Mouse (Mus musculus) gastrocnemius, postnatal 14 days (tissue): Measurements from ENCODE around the gene Gldc. TPM values are rescaled to one million over a fixed set of nuclear protein-coding genes. Genes with fewer than 3 reads are reported as not detected.
"Not testable (repeated sequence)": the region's sequence is repeated elsewhere in the genome, so short reads cannot be mapped to it uniquely, and the experiment has no call there.

Experiments used
- DNase-seq: peaks from one replicate; pipeline ENCODE4 v3.0.0; 2021; ENCODE audit warnings: mixed read lengths
- intact Hi-C: fragments of 180-260 bp; cut with DNase I; formaldehyde crosslinking; loops from one replicate; pipeline ENCODE4 v1.15.1; 2025; ENCODE audit warnings: low total_unique reads
- long read RNA-seq, 2 experiments: library from polyadenylated mRNA; stranded (forward); transcript quantifications; one replicate each; pipeline ENCODE4 v2.0.0; 2021
- total RNA-seq, 2 experiments: library from RNA; stranded (reverse); gene quantifications; 2 replicates each; pipeline ENCODE4 v1.2.3; 2021

Gene Gldc
- total RNA-seq = under 1 TPM; 0.11 to 0.21 TPM
- long read RNA-seq, experiment 1 = 0 reads
- long read RNA-seq, experiment 2 = 0 reads

DNA sequence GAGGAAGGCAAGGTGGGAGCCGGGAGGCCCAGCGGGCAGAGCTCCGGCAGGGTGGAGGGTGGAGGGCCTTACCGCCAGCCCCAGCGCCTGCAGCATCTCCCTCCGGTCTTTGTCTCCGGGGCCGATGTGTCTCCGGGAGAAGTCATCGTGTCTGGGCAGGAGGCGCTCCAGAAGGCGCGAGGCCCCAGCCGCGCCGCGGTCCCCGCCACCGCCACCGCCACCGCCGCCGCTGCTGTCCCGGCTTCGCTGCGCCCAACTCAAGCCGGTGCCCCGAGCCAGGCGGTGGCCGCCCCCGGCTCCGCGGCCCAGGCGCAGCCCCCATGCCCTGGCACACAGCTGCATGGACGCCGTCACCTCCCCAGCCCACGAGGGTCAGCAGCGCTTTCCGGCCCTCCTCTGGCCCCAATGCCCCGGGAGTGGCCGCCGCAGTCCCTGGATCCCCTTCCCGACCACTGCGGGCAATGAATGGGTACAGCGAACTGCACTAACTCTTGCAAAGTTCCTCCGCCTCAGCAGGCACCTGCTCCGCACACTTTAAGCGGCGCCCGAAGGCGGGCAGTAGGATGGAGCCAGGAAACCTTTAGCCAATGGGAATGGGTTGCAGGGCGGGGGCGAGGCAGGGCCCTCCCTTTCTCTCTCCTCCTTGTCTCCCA lies at the start of gene Gldc:
Gene Gldc, minus strand, starts transcription at position 511 of the 653 bp plus-strand sequence.
- intact Hi-C loops = no loop called here
- peak; percentile 26 for DNase-seq

DNA sequence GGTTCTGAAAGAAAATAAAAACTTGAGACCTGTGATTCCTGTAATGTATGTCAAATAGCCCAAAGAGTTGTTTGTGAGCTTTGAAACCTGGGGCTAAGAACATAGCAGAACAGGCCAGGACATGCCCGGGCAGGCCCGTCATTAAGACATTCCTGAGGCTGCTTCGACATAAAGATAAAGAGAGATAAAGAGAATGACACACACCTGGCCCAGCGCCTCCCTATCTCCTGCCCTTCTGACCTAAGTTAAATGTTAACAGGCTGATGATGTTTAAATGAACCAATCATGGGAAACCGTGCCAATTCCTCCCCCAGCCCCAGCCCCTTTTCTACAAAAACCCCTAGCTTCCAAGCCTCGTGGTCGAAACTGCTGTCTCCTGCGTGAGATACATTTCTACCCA lies 47.4 kb upstream of the Gldc start:
- intact Hi-C loops, DNase-seq: not testable (repeated sequence)

DNA sequence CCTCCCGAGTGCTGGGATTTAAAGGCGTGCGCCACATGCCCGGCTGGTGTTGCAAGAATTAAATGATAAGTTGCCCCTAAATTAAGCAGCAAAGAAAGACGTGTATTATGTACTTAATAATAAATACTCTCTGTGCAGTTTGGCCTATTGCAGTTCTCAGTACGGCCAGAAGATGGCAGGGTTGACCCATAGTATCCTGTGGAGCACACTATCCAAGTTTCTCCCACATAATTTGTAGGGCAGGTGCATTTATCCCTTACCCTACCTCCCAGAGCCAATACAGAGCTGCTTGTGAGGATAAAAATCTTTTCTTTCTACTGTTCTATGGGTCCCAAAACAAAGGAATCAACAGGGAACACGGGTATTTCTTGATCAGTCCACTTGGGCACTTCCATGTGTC lies 42.1 kb upstream of the Gldc start:
- DNase-seq = peak; percentile 29

DNA sequence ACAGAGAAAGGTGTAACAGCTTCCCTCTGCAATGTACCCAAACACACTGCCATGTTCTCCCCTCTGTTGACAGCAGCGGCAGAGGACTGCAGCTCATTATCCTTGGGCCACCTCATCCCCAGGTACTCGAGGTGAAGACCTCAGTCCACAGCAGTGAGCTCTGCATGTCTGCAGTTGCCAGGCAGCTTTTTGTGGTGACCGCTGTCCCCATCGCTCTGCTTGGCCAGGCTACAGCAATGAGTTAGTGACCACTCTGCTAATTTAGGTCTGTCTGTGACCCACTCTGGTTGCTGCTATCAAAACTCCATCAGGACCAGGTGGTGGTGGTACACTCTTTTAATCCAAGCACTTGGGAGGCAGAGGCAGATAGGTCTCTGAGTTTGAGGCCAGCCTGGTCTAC lies 41.0 kb upstream of the Gldc start:
- no peak for DNase-seq
- intact Hi-C loops = no loop called here

More for the DNA sequence above, 42.1 kb upstream of the Gldc start:
- intact Hi-C loops = no loop called here

DNA sequence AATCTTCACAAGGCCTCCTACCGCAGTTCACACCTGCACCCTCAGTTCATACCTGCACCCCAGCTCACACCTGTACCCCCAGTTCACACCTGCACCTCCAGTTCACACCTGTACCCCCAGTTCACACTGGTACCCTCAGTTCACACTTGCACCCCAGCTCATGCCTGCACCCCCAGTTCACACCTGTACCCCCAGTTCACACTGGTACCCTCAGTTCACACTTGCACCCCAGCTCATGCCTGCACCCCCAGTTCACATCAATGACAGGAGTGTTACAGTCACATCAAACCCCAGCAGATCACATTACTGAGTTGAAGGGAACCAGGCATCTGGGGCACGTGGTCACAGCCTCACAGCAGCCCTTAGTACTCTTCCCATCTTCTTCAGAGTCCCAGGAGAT lies 40.5 kb upstream of the Gldc start:
- intact Hi-C loops = not testable (repeated sequence)

DNA sequence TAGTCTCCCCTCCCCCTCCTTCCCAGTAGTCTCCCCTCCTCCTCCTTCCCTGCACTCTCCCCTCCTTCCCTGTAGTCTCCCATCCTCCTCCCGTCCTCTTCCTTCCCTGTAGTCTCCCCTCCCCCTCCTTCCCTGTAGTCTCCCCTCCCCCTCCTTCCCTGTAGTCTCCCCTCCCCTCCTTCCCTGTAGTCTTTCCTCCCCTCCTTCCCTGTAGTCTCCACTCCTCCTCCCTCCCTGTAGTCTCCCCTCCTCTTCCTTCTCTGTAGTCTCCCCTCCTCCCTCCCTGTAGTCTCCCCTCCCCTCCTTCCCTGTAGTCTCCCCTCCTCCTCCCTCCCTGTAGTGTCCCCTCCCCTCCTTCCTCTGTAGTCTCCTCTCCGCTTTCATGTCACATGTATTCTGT lies 38.8 kb upstream of the Gldc start:
- no peak for DNase-seq
- intact Hi-C loops = no loop called here

More for the DNA sequence above, 40.5 kb upstream of the Gldc start:
- DNase-seq = not testable (repeated sequence)

DNA sequence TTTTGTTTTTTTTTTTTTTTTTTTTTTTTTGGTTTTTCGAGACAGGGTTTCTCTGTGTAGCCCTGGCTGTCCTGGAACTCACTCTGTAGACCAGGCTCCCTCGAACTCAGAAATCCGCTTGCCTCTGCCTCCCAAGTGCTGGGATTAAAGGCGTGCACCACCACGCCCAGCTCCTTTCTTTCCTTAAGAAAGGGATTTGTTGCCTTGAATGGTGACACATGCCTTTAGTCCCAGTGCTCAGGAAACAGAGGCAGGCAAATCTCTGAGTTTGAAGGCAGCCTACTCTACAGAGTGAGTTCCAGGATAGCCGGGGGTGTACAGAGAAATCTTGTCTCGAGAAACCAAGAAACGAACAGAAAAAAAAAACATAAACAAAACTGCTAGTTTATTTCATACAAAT lies 33.8 kb upstream of the Gldc start:
- intact Hi-C loops = loop anchor here (10.0 kb wide), 1 partner anchor 384 kb away; no protein-coding TSS in a partner anchor
- DNase-seq = not testable (repeated sequence)

DNA sequence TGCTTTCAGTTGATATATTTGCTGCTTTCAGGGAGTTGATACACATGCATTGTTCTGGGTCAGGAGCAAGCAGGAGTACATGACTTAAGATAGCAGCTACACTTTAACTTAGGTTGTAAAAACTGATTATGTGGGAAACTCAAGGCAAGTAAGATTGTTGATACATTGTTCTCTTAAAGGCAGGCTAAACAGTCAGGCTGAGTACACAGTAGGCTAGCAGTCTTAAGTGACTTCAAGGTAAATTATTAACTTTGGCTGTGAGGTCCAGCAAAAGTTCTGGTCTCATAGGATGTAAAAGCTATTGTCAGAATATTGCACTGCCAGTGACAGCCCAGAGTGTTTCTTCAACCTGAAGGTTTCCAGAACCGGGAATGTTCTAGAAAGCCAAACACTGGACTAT lies 31.8 kb upstream of the Gldc start:
- intact Hi-C loops = loop anchor here (10.0 kb wide), 1 partner anchor 382 kb away; no protein-coding TSS in a partner anchor
- DNase-seq = no peak

DNA sequence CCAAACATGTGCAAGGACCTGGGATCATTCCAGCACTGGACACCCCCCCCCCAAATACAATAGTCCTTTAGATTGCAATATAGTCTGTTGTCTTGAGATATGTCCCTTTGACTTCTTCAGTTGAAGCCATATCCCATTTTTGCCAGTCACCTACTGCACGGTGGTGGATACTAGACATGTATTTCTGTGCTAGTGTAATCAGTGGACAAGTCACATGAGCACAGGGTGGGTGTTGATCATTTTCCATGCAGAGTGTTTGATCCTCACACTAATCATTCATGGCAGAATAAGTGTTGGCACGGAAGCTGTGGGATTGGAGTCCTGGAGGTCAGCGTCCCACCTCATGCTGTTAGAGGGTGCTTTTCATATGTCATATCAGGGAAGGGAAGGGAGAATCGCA lies 30.6 kb upstream of the Gldc start:
- intact Hi-C loops = loop anchor here (10.0 kb wide), 1 partner anchor 381 kb away; no protein-coding TSS in a partner anchor
- DNase-seq = no peak

DNA sequence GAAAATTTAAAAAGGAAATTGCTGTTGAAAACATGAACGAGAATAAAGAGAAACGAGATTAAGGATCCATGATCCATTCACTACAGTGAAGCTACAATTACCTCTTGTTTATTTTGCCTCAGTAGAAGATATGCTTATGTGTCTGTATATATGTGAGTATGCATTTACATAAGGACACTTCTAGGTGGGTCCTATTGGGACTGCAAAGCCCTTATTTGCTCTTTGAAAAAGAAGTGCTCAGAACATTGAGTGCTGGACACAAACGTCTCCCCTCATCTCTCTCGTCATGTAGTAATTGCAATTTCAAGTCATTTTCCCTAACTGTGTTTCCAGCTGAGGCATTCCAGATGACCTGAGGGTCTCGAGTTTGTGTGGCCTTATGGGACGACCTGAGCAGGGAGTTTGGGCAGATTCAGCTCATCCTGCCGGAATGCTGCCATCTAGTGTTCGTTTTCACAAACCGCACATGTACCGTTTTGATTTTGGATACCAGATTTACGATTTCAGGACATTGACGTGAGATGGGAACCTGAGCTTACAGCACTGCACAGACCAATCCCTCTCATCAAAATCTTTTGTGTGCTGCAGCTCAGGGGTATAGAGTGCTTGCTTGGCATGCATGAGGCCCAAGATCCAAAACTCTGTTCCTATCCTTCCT lies 30.1 kb upstream of the Gldc start:
- no peak for DNase-seq
- intact Hi-C loops = loop anchor here (10.0 kb wide), 1 partner anchor 380 kb away; no protein-coding TSS in a partner anchor

DNA sequence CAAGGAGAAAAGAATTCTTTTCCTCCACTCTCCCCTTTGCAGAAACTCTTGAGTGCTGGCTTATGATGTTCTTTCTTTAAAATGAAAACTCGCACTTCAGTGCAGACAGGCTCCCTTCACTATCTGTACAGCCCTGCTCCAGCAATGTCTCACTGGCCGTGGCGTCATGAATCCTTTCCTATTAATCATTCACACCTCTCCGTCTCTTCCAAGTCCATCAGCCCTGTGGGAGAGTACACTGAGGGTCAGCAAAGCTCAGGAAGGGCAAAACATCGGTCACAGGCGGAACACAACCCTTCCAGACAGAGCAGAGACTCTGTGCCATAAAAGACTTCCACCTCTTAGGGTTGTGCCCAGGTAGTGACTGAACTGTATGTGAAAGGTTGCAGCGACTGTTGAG lies 26.9 kb upstream of the Gldc start:
- intact Hi-C loops = loop anchor here (10.0 kb wide), 1 partner anchor 377 kb away; no protein-coding TSS in a partner anchor
- DNase-seq = no peak

DNA sequence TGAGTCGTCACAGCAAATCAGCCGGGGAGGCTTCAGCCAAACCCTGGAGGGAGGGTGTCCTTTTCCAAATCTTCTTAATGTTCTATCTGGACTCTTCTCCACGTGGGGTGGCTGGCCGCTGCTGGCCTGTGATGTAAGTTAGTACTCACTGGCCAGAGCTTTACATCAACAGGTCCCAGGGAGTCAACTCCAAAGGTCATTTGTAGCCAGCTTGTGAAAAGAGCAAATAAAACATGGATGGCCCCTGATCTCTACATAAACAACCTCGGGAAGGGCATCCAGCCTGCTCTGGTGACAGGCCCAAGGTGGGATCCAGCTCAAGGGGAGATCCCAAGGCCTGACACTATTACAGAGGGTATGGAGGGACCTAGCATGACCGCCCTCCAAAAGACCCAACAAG lies 19.8 kb upstream of the Gldc start:
- no peak for DNase-seq
- intact Hi-C loops = no loop called here

DNA sequence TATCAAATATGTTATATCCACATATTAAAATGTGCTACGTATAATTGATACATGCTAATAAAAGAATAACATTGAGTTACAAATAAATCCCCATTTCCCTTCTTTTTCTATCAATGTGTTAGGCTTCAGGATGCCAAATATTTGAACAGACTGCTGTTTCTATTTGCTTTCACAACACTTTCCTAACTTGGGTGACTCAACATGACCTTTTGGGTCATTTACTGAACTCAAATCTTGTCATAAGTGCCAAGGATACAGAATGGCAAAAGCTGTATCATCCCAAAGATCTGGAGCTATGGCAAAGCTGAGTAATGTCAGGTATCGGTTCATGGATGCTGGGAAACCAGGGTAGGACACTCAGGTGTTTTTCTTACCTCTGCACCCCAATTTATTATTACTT lies 12.0 kb upstream of the Gldc start:
- DNase-seq = no peak
- intact Hi-C loops = no loop called here

DNA sequence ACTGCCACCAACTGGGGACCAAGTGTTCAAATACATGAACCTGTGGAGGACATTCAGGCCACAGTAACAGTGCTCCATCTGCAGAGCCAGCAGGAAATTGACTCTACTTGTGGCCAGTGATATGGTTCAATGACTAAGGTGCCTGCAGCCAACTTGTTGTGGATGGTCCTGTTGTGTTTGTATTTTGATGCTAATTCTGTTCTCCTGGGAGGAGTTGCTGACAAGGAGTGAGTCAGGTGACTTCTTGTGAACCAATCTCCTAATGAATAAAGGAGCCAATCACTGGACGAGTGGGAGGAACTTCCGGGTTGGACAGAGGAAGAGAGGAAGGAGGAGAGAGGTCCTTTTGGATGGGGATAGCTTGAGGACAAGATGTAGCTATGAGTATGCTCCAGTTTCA lies 10.3 kb upstream of the Gldc start:
- intact Hi-C loops = no loop called here
- DNase-seq = no peak

DNA sequence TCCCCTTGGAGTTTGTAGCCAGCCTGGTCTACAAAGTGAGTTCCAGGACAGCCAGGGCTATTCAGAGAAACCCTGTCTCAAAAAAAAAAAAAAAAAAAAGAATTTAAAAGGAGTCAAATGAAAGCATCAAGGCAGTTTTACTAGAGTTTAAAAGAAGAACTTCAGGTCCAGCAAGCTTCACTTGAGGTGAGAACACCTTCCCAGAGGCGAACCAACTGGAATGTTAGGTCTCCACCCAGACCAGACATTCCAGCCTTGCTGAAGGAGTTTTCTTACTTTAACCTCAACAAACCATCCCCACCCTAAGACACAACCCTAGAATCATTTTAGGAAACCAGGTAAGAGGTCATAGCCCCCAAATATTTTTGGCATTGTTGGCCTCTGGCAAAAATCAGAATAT lies 4.8 kb upstream of the Gldc start:
- intact Hi-C loops = no loop called here
- no peak for DNase-seq

DNA sequence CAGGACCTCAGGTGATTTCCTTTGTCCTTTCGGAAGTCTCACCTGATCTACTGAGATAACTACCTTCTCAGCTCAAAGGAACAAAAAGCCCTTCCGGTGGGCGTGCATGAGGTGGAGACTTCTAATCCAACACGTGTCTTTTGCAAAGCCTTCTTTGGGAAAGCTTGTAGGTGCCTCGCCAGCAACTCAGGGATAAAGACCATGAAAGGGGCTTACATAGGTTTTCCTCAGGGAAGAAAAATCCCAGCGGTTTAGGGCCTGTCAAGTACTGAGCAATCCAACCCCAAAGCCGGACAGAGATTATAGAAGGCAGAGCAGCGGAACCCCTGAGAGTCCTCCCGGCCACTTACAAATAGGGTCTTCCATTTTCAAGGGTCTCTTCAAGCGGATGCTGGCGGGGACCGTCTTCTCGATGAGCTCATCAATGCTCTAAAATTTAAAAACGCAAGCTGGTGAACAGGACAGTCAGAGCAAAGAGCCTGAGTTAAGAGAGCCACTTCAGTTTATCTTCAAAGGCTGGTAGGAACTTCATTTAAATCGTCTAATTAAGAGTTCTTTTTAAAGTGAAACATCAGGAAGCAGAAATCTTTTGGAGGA lies 1.1 kb downstream of the Gldc start:
- DNase-seq = no peak
- intact Hi-C loops = no loop called here

DNA sequence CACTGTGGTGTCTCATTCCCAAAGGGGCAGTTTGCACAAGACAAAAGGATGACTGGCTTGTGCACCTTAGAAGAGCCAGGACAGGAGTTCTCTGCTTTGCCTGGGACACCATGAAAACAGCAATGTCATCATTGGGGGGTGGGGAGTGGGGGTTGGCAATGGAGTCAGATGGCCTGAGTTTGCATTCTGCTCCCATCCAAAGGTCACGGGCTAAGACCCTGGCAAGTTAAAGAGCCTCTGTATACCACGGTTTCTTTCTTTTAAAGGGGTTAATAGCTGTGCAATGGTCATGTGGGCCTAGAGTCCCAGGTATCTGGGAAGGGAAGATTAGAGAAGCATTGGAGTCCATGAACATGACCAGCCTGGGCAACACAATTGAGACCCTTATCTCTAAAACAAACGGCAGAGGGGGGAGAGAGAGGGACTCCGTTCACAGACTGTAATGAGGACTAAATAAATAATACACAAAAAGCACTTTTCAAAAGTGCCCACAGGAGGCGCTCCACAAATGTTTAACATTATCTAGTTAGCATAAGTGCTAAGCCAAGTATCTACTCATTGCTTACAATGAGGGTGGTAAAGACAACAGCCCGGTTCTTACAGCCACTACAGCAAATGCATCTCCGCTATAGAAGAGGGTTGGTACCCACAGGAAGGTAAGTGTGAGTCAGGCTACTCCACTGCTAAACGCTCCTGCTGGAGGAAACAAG lies 3.7 kb downstream of the Gldc start:
- no peak for DNase-seq
- intact Hi-C loops = no loop called here

DNA sequence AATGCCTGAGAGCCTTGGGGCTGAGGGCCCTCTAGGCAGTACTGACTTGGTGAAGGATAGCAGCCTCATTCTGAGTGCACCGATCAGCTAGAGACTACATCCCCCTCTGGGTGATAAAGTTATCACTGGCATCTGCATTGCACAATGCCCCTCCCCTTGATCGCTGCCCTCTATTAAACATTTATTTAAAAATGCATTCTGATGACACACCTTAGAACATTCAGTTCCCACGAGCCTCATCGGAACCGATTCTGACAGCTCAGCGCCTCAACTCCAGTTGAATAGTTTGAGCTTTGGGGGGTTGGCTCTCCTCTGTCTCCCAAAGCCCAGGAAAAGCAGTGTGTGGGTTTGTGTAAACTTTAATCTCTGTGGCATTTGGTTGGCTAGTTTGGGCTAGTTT lies 4.9 kb downstream of the Gldc start:
- intact Hi-C loops = no loop called here

DNA sequence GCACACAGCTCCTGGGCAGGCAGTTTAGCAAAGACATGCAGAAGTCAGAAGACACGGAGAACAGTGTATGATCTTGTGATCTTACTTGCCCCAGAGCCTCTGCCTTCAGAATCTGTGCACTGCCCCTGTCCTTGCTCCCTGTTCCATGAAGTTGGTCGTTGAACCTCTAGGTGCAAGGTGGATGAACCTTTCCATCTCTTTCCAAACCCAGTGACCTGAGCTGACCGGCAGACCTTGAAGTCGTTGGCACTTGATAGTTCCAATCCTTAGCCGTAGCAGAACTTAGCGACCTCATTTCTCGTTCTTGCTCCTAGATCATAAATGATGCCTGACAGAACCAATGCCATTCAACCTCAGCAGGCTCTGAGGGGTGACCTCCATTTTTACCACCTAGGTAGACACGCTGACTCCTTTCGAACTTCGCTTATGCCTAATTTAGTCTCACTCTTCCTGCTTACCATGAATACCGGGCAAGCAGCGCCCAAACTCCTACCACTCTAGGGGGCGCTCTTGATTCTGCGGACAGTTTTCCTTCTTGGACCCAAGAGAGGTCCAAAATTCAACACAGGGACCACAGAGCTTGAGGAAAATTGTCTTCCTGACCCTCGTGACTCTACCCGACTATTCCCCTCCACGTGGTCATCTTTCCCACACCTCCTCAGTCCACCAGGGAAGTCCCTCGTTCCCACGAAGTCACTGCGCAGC lies 8.3 kb downstream of the Gldc start:
- intact Hi-C loops = no loop called here
- no peak for DNase-seq

More for the DNA sequence above, 4.9 kb downstream of the Gldc start:
- DNase-seq = no peak
